Mouse (Mus musculus) limb, embryonic 15.5 days (tissue): ENCODE results near the gene Disc1. TPM values are rescaled to one million over a fixed set of nuclear protein-coding genes. Genes with fewer than 3 reads are reported as not detected.

ENCODE experiments used
- ATAC-seq: fragments of 200-750 bp; cut with Nextera tagmentation; 2 replicates; pipeline ENCODE4 v1.8.0; 2017; ENCODE audit warnings: low read depth, moderate TSS enrichment; ENCODE audit not compliant: insufficient number of reproducible peaks, low FRiP score, low TSS enrichment
- H3K27ac ChIP-seq: fragments of 300-500 bp; sonication (generic); 2 replicates; pipeline ENCODE4 v1.5.1; 2015; ENCODE audit warnings: moderate library complexity, mild to moderate bottlenecking, inconsistent platforms
- H3K27me3 ChIP-seq: fragments of 300-500 bp; sonication (generic); 2 replicates; pipeline ENCODE4 v1.6.1; 2015; ENCODE audit warnings: inconsistent platforms
- H3K36me3 ChIP-seq: fragments of 300-500 bp; sonication (generic); 2 replicates; pipeline ENCODE4 v1.6.1; 2015; ENCODE audit warnings: inconsistent platforms
- H3K4me1 ChIP-seq: fragments of 300-500 bp; sonication (generic); 2 replicates; pipeline ENCODE4 v1.6.1; 2015; ENCODE audit warnings: inconsistent platforms
- H3K4me2 ChIP-seq: fragments of 300-500 bp; sonication (generic); 2 replicates; pipeline ENCODE4 v1.6.1; 2015; ENCODE audit warnings: mild to moderate bottlenecking, inconsistent platforms
- H3K4me3 ChIP-seq: fragments of 300-500 bp; sonication (generic); 2 replicates; pipeline ENCODE4 v1.5.1; 2015; ENCODE audit warnings: mild to moderate bottlenecking, inconsistent platforms
- H3K9ac ChIP-seq: fragments of 300-500 bp; sonication (generic); 2 replicates; pipeline ENCODE4 v1.6.1; 2015; ENCODE audit warnings: inconsistent platforms
- H3K9me3 ChIP-seq: fragments of 300-500 bp; sonication (generic); 2 replicates; pipeline ENCODE4 v1.6.1; 2016; ENCODE audit warnings: inconsistent platforms
- WGBS: fragments of 180-500 bp; shearing (Covaris S2); methylation state at CpG from one replicate; pipeline ENCODE4 v1.1.7; 2015; 5-methylcytosine and 5-hydroxymethylcytosine counted together
- polyA plus RNA-seq: library from polyadenylated mRNA; unstranded; fragments of >200 nt; fragmentation: Nextera tagmentation; extraction: Ambion mirVana; gene quantifications from 2 replicates; pipeline ENCODE4 v1.2.1, GENCODE M21; 2015

Disc1 gene
- polyA plus RNA-seq, 1 experiment from 2014 or later = 2.3 TPM

- Histone ChIP-seq H3K4me2 (no peak overlapping the region), H3K9ac (no peak overlapping the region), H3K36me3 (no peaks in the 10 kb centered on the region), H3K27me3 (peaks cover 12% of the 10 kb centered on the region; the same call in 1 of the 2 replicates), H3K9me3 (no peaks in the 10 kb centered on the region), H3K4me1 (0 out of 2 replicates have a peak, but pooled peaks cover 2% of the 10 kb centered on the region), H3K27ac (no peak overlapping the region), H3K4me3 (no peak overlapping the region)
- ATAC-seq = no peak
- 45% methylated on average over 3 of the region's 3 CpGs for WGBS
These were observed 115.6 kb downstream of the Disc1 start for GRCm38 (mm10) chr8:125169628-125170027.

- Histone ChIP-seq H3K4me1 (0 out of 2 replicates have a peak, but pooled peaks cover 2% of the 10 kb centered on the region), H3K9ac (no peak overlapping the region), H3K27ac (no peak overlapping the region), H3K36me3 (no peaks in the 10 kb centered on the region), H3K9me3 (no peaks in the 10 kb centered on the region), H3K4me3 (no peak overlapping the region), H3K4me2 (no peak overlapping the region), H3K27me3 (peaks cover 12% of the 10 kb centered on the region; the same call in 1 of the 2 replicates)
- no peak for ATAC-seq
- WGBS = 87% methylated on average over 2 of the region's 2 CpGs
These were observed 117.5 kb downstream of the Disc1 start for GRCm38 (mm10) chr8:125171531-125171930.

GRCm38 (mm10) chr8:125174237-125174636, 120.2 kb downstream of the Disc1 start:
- 70% methylated on average over 7 of the region's 7 CpGs for WGBS
- Histone ChIP-seq H3K4me1 (0 out of 2 replicates have a peak, but pooled peaks cover 2% of the 10 kb centered on the region), H3K4me3 (no peak overlapping the region), H3K9ac (no peak overlapping the region), H3K36me3 (no peaks in the 10 kb centered on the region), H3K27me3 (peaks cover 12% of the 10 kb centered on the region; the same call in 1 of the 2 replicates), H3K4me2 (no peak overlapping the region), H3K27ac (no peak overlapping the region), H3K9me3 (no peaks in the 10 kb centered on the region)
- no peak for ATAC-seq

GRCm38 (mm10) chr8:125174851-125175250, 120.9 kb downstream of the Disc1 start:
- H3K27ac ChIP-seq = no peak overlapping the region
- peaks cover 12% of the 10 kb centered on the region; the same call in 1 of the 2 replicates for H3K27me3 ChIP-seq
- H3K36me3 ChIP-seq = no peaks in the 10 kb centered on the region
- H3K9ac ChIP-seq = no peak overlapping the region
- H3K4me3 ChIP-seq = no peak overlapping the region
- WGBS = 42% methylated on average over 4 of the region's 4 CpGs
- H3K4me2 ChIP-seq = no peak overlapping the region
- no peak for ATAC-seq
- H3K4me1 ChIP-seq = 0 out of 2 replicates have a peak, but pooled peaks cover 2% of the 10 kb centered on the region
- no peaks in the 10 kb centered on the region for H3K9me3 ChIP-seq

- Histone ChIP-seq H3K9ac (no peak overlapping the region), H3K4me3 (no peak overlapping the region), H3K36me3 (no peaks in the 10 kb centered on the region), H3K27me3 (peaks cover 12% of the 10 kb centered on the region; the same call in 1 of the 2 replicates), H3K27ac (no peak overlapping the region), H3K4me1 (0 out of 2 replicates have a peak, but pooled peaks cover 2% of the 10 kb centered on the region), H3K4me2 (no peak overlapping the region), H3K9me3 (no peaks in the 10 kb centered on the region)
- ATAC-seq = no peak
- WGBS = 89% methylated on average over 4 of the region's 4 CpGs
These were observed 121.7 kb downstream of the Disc1 start for GRCm38 (mm10) chr8:125175661-125176060.

GRCm38 (mm10) chr8:125177091-125177490, 123.1 kb downstream of the Disc1 start:
- Histone ChIP-seq H3K27me3 (peaks cover 9% of the 10 kb centered on the region; the same call in 1 of the 2 replicates), H3K9me3 (no peaks in the 10 kb centered on the region), H3K4me1 (0 out of 2 replicates have a peak, but pooled peaks cover 2% of the 10 kb centered on the region), H3K27ac (no peak overlapping the region), H3K4me2 (no peak overlapping the region), H3K9ac (no peak overlapping the region), H3K4me3 (no peak overlapping the region), H3K36me3 (no peaks in the 10 kb centered on the region)
- 85% methylated on average over 6 of the region's 6 CpGs for WGBS
- no peak for ATAC-seq

GRCm38 (mm10) chr8:125177958-125178357, 124.0 kb downstream of the Disc1 start:
- Histone ChIP-seq H3K4me2 (no peak overlapping the region), H3K9ac (no peak overlapping the region), H3K4me1 (0 out of 2 replicates have a peak, but pooled peaks cover 2% of the 10 kb centered on the region), H3K36me3 (no peaks in the 10 kb centered on the region), H3K27ac (no peak overlapping the region), H3K27me3 (0 out of 2 replicates have a peak, but pooled peaks cover 4% of the 10 kb centered on the region), H3K9me3 (no peaks in the 10 kb centered on the region), H3K4me3 (no peak overlapping the region)
- ATAC-seq = no peak
- WGBS = 79% methylated on average over 8 of the region's 8 CpGs

GRCm38 (mm10) chr8:125183548-125184451, 129.8 kb downstream of the Disc1 start:
- H3K9me3 ChIP-seq = no peaks in the 10 kb centered on the region
- 14% methylated on average over 17 of the region's 17 CpGs for WGBS
- ATAC-seq = no peak
- H3K27ac ChIP-seq = no peak overlapping the region
- no peak overlapping the region for H3K9ac ChIP-seq
- H3K36me3 ChIP-seq = no peaks in the 10 kb centered on the region
- peaks cover 11% of the 10 kb centered on the region; the same call in 1 of the 2 replicates for H3K4me1 ChIP-seq
- H3K4me2 ChIP-seq = no peak overlapping the region
- peaks cover 24% of the 10 kb centered on the region; the same call in 1 of the 2 replicates for H3K27me3 ChIP-seq
- no peak overlapping the region for H3K4me3 ChIP-seq

- no peaks in the 10 kb centered on the region for H3K36me3 ChIP-seq
- H3K9me3 ChIP-seq = no peaks in the 10 kb centered on the region
- WGBS = 42% methylated on average over 9 of the region's 9 CpGs
- H3K4me1 ChIP-seq = peaks cover 11% of the 10 kb centered on the region; the same call in 1 of the 2 replicates
- no peak overlapping the region for H3K4me2 ChIP-seq
- ATAC-seq = no peak
- no peak overlapping the region for H3K27ac ChIP-seq
- H3K9ac ChIP-seq = no peak overlapping the region
- H3K27me3 ChIP-seq = peaks cover 27% of the 10 kb centered on the region; the same call in 1 of the 2 replicates
- H3K4me3 ChIP-seq = no peak overlapping the region
These were observed 130.4 kb downstream of the Disc1 start for GRCm38 (mm10) chr8:125184452-125184817.

GRCm38 (mm10) chr8:125184881-125185280, 130.9 kb downstream of the Disc1 start:
- WGBS = 71% methylated on average over 1 of the region's 1 CpGs

GRCm38 (mm10) chr8:125187044-125187443, 133.0 kb downstream of the Disc1 start:
- H3K27ac ChIP-seq = no peak overlapping the region
- H3K27me3 ChIP-seq = peaks cover 30% of the 10 kb centered on the region; the same call in 1 of the 2 replicates
- no peaks in the 10 kb centered on the region for H3K36me3 ChIP-seq
- 35% methylated on average over 10 of the region's 10 CpGs for WGBS
- H3K4me1 ChIP-seq = peaks cover 11% of the 10 kb centered on the region; the same call in 1 of the 2 replicates
- no peak overlapping the region for H3K9ac ChIP-seq
- ATAC-seq = no peak
- H3K9me3 ChIP-seq = no peaks in the 10 kb centered on the region
- no peak overlapping the region for H3K4me2 ChIP-seq
- H3K4me3 ChIP-seq = no peak overlapping the region

More at GRCm38 (mm10) chr8:125184881-125185280, 130.9 kb downstream of the Disc1 start:
- peaks cover 27% of the 10 kb centered on the region; the same call in 1 of the 2 replicates for H3K27me3 ChIP-seq
- no peak overlapping the region for H3K4me2 ChIP-seq
- ATAC-seq = no peak
- H3K27ac ChIP-seq = no peak overlapping the region
- H3K4me3 ChIP-seq = no peak overlapping the region
- no peaks in the 10 kb centered on the region for H3K36me3 ChIP-seq
- peaks cover 11% of the 10 kb centered on the region; the same call in 1 of the 2 replicates for H3K4me1 ChIP-seq
- H3K9ac ChIP-seq = no peak overlapping the region
- H3K9me3 ChIP-seq = no peaks in the 10 kb centered on the region

GRCm38 (mm10) chr8:125193701-125194100, 139.7 kb downstream of the Disc1 start:
- H3K27ac ChIP-seq = no peak overlapping the region
- H3K9me3 ChIP-seq = no peaks in the 10 kb centered on the region
- H3K4me2 ChIP-seq = no peak overlapping the region
- H3K4me1 ChIP-seq = peaks cover 12% of the 10 kb centered on the region; the same call in 1 of the 2 replicates
- no peaks in the 10 kb centered on the region for H3K36me3 ChIP-seq
- peaks cover 15% of the 10 kb centered on the region; the same call in 1 of the 2 replicates for H3K27me3 ChIP-seq
- ATAC-seq = no peak
- H3K4me3 ChIP-seq = no peak overlapping the region
- H3K9ac ChIP-seq = no peak overlapping the region
- WGBS = 73% methylated on average over 5 of the region's 5 CpGs
